Mouse (Mus musculus) neural tube, embryonic 15.5 days (tissue): ENCODE results near the gene Olfr186. TPM values are rescaled to one million over a fixed set of nuclear protein-coding genes. Genes with fewer than 3 reads are reported as not detected.
"Not testable (repeated sequence)": the region's sequence is repeated elsewhere in the genome, so short reads cannot be mapped to it uniquely, and the experiment has no call there.

Source experiments
- ATAC-seq: fragments of 200-750 bp; cut with Nextera tagmentation; 2 replicates; pipeline ENCODE4 v1.8.0; 2017; ENCODE audit warnings: mild to moderate bottlenecking, moderate TSS enrichment, moderate library complexity; ENCODE audit not compliant: low FRiP score
- H3K27ac ChIP-seq: fragments of 300-500 bp; sonication (generic); replicated peaks from 2 replicates; pipeline ENCODE4 v1.5.1; 2015; ENCODE audit warnings: mild to moderate bottlenecking, inconsistent platforms
- H3K27me3 ChIP-seq: fragments of 300-500 bp; sonication (generic); replicated peaks from 2 replicates; pipeline ENCODE4 v1.6.1; 2015; ENCODE audit warnings: inconsistent platforms
- H3K36me3 ChIP-seq: fragments of 300-500 bp; sonication (generic); 2 replicates; pipeline ENCODE4 v1.6.1; 2015; ENCODE audit warnings: inconsistent platforms
- H3K4me1 ChIP-seq: fragments of 300-500 bp; sonication (generic); 2 replicates; pipeline ENCODE4 v1.6.1; 2015; ENCODE audit warnings: inconsistent platforms
- H3K4me2 ChIP-seq: fragments of 300-500 bp; sonication (generic); 2 replicates; pipeline ENCODE4 v1.6.1; 2015; ENCODE audit warnings: inconsistent platforms, mild to moderate bottlenecking, moderate library complexity
- H3K4me3 ChIP-seq: fragments of 300-500 bp; sonication (generic); replicated peaks from 2 replicates; pipeline ENCODE4 v1.5.1; 2015; ENCODE audit warnings: mild to moderate bottlenecking, inconsistent platforms
- H3K9ac ChIP-seq: fragments of 300-500 bp; sonication (generic); replicated peaks from 2 replicates; pipeline ENCODE4 v1.6.1; 2015; ENCODE audit warnings: mild to moderate bottlenecking, inconsistent platforms
- H3K9me3 ChIP-seq: fragments of 300-500 bp; sonication (generic); replicated peaks from 2 replicates; pipeline ENCODE4 v1.6.1; 2016; ENCODE audit warnings: inconsistent platforms
- WGBS: fragments of 180-500 bp; shearing (Covaris S2); methylation state at CpG from one replicate; pipeline ENCODE4 v1.1.7; 2015; ENCODE audit warnings: mixed read lengths; 5-methylcytosine and 5-hydroxymethylcytosine counted together
- polyA plus RNA-seq: library from polyadenylated mRNA; unstranded; fragments of >200 nt; fragmentation: Nextera tagmentation; extraction: Ambion mirVana; gene quantifications from 2 replicates; pipeline ENCODE4 v1.2.1, GENCODE M21; 2015

Gene Olfr186
- not detected in 2 replicates for polyA plus RNA-seq

DNA sequence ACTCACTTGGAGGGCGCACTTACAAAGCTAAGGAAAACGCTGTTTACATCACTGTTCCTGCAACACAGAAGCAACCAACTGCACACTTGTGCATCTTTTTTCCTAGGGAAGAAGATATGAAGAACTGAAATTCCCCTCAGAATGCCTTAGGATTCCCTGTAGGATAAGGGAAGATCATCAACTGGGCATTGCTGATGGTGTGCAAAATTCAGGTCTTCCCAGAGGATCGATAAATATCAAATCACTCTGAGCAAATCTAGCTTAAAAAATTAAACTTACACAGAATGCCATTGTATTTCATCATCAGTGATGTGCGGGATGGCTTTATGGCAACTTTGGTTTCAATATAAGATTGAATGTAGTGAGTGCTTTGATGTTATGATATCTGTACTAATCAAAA lies at the start of gene Olfr186:
TSS of gene Olfr186 (minus strand) at position 101 of the 400 bp plus-strand sequence.
- H3K4me2 ChIP-seq, result no peak within 1 kb of the TSS
- H3K36me3 ChIP-seq, result no peaks in the 10 kb centered on the region
- no peaks in the 10 kb centered on the region for H3K4me1 ChIP-seq
- no peaks in the 10 kb centered on the region for H3K9me3 ChIP-seq
- no peak within 1 kb of the TSS for H3K27ac ChIP-seq
- H3K27me3 ChIP-seq, result no peaks in the 10 kb centered on the region
- no peak within 1 kb of the TSS for H3K4me3 ChIP-seq
- no peak for ATAC-seq
- H3K9ac ChIP-seq, result no peak within 1 kb of the TSS
- 92% methylated on average over 4 of the region's 4 CpGs for WGBS

GRCm38 (mm10) chr16:59077905-59078304 lies 47.8 kb upstream of the Olfr186 start, which contains the start of gene Olfr190:
Gene Olfr190, minus strand, starts transcription at chr16:59078005.
- Histone ChIP-seq H3K27me3 (no peaks in the 10 kb centered on the region), H3K27ac (no peak within 1 kb of the TSS), H3K9ac (no peak within 1 kb of the TSS), H3K36me3 (no peaks in the 10 kb centered on the region), H3K9me3 (no peaks in the 10 kb centered on the region), H3K4me3 (no peak within 1 kb of the TSS), H3K4me1 (no peaks in the 10 kb centered on the region), H3K4me2 (no peak within 1 kb of the TSS)
- 93% methylated on average over 5 of the region's 5 CpGs for WGBS
- ATAC-seq, result no peak

GRCm38 (mm10) chr16:59073520-59073919 lies 43.4 kb upstream of the Olfr186 start:
- Histone ChIP-seq H3K9ac (no peak overlapping the region), H3K4me1 (no peaks in the 10 kb centered on the region), H3K27ac (no peak overlapping the region), H3K27me3 (no peaks in the 10 kb centered on the region), H3K4me3 (no peak overlapping the region), H3K4me2 (no peak overlapping the region), H3K9me3 (no peaks in the 10 kb centered on the region), H3K36me3 (no peaks in the 10 kb centered on the region)
- no peak for ATAC-seq
- 92% methylated on average over 1 of the region's 1 CpGs for WGBS

GRCm38 (mm10) chr16:59071755-59072154 lies 41.7 kb upstream of the Olfr186 start:
- H3K27me3 ChIP-seq, result no peaks in the 10 kb centered on the region
- no peak overlapping the region for H3K27ac ChIP-seq
- no peak for ATAC-seq
- H3K36me3 ChIP-seq, result no peaks in the 10 kb centered on the region
- H3K4me1 ChIP-seq, result no peaks in the 10 kb centered on the region
- no peak overlapping the region for H3K4me3 ChIP-seq
- no peak overlapping the region for H3K9ac ChIP-seq
- no peak overlapping the region for H3K4me2 ChIP-seq
- no peaks in the 10 kb centered on the region for H3K9me3 ChIP-seq

GRCm38 (mm10) chr16:59062411-59062810 lies 32.3 kb upstream of the Olfr186 start:
- WGBS, result 77% methylated on average over 3 of the region's 3 CpGs

DNA sequence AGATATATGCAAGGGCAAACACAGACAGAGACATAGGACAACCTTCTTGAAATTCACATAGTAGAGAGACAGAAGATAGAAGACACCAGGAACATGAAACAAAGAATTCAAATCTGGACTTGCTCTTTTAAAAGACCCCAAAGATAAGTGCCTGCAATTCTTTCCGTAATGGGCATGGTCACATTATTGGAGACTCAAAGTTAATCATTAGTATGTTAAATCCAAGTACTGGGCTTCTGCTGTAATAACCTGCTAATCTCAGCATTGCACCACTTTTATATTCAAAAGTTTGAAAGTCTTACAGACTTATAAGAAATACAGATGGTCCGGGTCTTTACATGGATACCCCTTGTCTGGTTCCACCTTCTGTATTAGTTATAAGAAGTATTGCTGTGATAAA lies 19.2 kb upstream of the Olfr186 start:
- not testable (repeated sequence) for H3K36me3 ChIP-seq, H3K9me3 ChIP-seq, H3K4me1 ChIP-seq, H3K27me3 ChIP-seq, H3K4me3 ChIP-seq, H3K27ac ChIP-seq, H3K9ac ChIP-seq, ATAC-seq, H3K4me2 ChIP-seq
- 97% methylated on average over 2 of the region's 2 CpGs for WGBS

More at GRCm38 (mm10) chr16:59062411-59062810, 32.3 kb upstream of the Olfr186 start:
- not testable (repeated sequence) for ATAC-seq, H3K27ac ChIP-seq, H3K4me2 ChIP-seq, H3K27me3 ChIP-seq, H3K4me1 ChIP-seq, H3K36me3 ChIP-seq, H3K9me3 ChIP-seq, H3K4me3 ChIP-seq, H3K9ac ChIP-seq

GRCm38 (mm10) chr16:59048860-59049259 lies 18.8 kb upstream of the Olfr186 start:
- ATAC-seq, result no peak
- Histone ChIP-seq H3K4me3 (no peak overlapping the region), H3K4me2 (no peak overlapping the region), H3K9me3 (no peaks in the 10 kb centered on the region), H3K27me3 (no peaks in the 10 kb centered on the region), H3K27ac (no peak overlapping the region), H3K4me1 (no peaks in the 10 kb centered on the region), H3K9ac (no peak overlapping the region), H3K36me3 (no peaks in the 10 kb centered on the region)
- WGBS, result 85% methylated on average over 1 of the region's 1 CpGs

DNA sequence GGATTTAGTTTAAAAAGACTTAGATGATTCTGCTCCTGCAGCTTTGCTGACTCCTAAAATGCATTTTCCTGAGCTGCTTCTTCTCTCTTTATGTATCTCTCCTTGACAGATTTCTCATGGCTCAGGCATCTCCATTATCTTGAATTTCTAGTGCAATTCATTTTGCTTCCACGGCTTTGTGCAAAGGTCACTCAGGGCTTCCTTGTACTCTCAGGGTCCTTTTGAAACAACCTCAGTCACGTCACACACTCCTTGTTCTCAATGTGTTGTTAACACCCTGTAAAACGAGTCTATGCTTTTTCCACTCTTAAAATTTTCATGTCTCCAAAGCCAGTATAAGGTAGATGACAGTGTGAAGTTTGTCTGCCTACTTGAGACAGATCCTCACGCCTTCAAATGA lies 17.5 kb upstream of the Olfr186 start:
- ATAC-seq, result no peak
- Histone ChIP-seq H3K9ac (no peak overlapping the region), H3K4me1 (no peaks in the 10 kb centered on the region), H3K9me3 (no peaks in the 10 kb centered on the region), H3K4me3 (no peak overlapping the region), H3K27ac (no peak overlapping the region), H3K4me2 (no peak overlapping the region), H3K27me3 (no peaks in the 10 kb centered on the region), H3K36me3 (no peaks in the 10 kb centered on the region)
- 67% methylated on average over 4 of the region's 4 CpGs for WGBS

DNA sequence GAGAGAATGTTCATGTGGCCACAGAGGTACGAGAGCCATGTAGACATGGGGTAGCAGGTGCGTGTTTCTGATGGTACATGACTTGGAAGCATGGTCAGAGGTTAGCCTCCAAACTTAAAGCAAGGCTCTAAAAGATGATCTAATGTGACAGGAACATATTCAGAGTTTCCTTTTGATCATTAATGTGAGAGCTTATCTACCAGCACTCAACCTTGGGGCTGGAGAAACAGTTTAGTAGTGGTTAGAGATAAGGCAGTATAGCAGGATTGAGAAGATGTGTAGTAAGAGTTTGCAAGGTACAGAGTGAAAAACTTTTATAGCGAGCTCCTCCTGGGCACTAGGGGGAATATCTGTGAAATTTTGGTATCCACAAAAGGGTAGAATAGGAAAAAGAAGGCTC lies 15.7 kb upstream of the Olfr186 start:
- Histone ChIP-seq H3K4me2 (no peak overlapping the region), H3K9me3 (no peaks in the 10 kb centered on the region), H3K27ac (no peak overlapping the region), H3K27me3 (no peaks in the 10 kb centered on the region), H3K36me3 (no peaks in the 10 kb centered on the region), H3K4me1 (no peaks in the 10 kb centered on the region), H3K4me3 (no peak overlapping the region), H3K9ac (no peak overlapping the region)
- 88% methylated on average over 3 of the region's 3 CpGs for WGBS
- no peak for ATAC-seq

DNA sequence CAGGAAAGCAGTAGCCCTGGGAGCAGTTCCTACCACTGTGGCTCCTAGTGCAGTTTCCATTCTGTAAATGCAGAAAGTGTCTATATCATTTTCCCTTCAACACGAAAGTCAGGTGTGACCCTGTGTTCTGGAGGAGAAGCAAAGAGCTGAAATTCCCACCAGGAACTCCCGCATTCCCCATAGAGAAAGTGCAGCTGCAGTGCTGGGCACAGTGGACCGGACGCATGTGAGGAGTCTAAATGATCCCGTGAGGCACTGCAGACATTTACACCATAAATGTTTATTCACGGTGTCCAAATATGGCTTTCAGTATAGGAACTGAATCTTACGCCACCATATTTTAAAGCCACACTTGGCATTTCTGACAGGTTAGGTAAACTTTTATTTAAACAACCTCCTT lies 9.6 kb upstream of the Olfr186 start, which contains the start of gene Olfr187:
TSS of gene Olfr187 (minus strand) at position 58 of the 400 bp plus-strand sequence.
- H3K27me3 ChIP-seq, result no peaks in the 10 kb centered on the region
- H3K4me2 ChIP-seq, result no peak within 1 kb of the TSS
- H3K36me3 ChIP-seq, result no peaks in the 10 kb centered on the region
- no peaks in the 10 kb centered on the region for H3K4me1 ChIP-seq
- no peaks in the 10 kb centered on the region for H3K9me3 ChIP-seq
- no peak for ATAC-seq
- no peak within 1 kb of the TSS for H3K9ac ChIP-seq
- 87% methylated on average over 7 of the region's 7 CpGs for WGBS
- no peak within 1 kb of the TSS for H3K27ac ChIP-seq
- no peak within 1 kb of the TSS for H3K4me3 ChIP-seq

DNA sequence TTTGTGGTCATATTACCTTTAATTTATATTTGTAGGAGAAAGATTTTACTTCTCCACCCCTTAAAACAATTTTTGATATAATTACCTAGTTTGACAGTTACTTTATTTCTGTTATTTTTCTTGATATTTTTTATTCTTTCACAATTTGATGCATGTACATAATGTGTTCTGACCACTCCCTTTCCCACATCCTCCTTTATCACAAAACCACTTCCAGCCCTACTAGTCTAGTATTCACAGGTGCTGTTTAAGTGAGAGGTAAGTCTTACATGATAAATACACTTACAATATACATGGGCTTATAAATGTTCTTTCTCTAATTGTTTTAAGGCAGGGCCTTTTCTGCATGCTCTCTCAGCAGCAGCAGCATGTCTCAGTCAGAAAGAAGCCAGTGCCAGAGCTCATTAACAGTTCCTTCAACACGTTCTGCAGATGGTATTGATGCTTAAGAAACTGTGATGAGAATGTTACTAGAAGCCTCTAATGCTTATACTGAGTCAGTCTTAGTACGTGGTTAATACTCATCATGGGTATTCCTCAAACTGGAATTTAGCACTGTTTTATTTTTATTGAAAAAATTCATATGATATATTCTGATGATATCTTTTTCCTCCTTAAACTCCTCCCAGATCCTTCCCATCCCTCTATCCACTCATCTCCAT lies 16.6 kb downstream of the Olfr186 start:
- Histone ChIP-seq H3K36me3 (no peaks in the 10 kb centered on the region), H3K4me1 (no peaks in the 10 kb centered on the region), H3K4me3 (no peak overlapping the region), H3K9ac (no peak overlapping the region), H3K9me3 (no peaks in the 10 kb centered on the region), H3K4me2 (no peak overlapping the region), H3K27ac (no peak overlapping the region), H3K27me3 (no peaks in the 10 kb centered on the region)
- 71% methylated on average over 2 of the region's 2 CpGs for WGBS
- no peak for ATAC-seq

- H3K36me3 ChIP-seq, result no peaks in the 10 kb centered on the region
- H3K4me2 ChIP-seq, result no peak overlapping the region
- H3K4me3 ChIP-seq, result no peak overlapping the region
- H3K27ac ChIP-seq, result no peak overlapping the region
- no peaks in the 10 kb centered on the region for H3K4me1 ChIP-seq
- H3K9me3 ChIP-seq, result no peaks in the 10 kb centered on the region
- ATAC-seq, result no peak
- H3K27me3 ChIP-seq, result no peaks in the 10 kb centered on the region
- no peak overlapping the region for H3K9ac ChIP-seq
Observed at GRCm38 (mm10) chr16:59007146-59007545, 22.9 kb downstream of the Olfr186 start.
